Mouse (Mus musculus) liver (tissue): ENCODE results near the gene Pla1a.

ENCODE experiments used
- DNase-seq: peaks from one replicate; pipeline ENCODE4 v3.0.0-alpha.2; 2020; ENCODE audit warnings: mixed read lengths

The Pla1a gene

GRCm38 (mm10) chr16:38385700-38386099 lies 47.2 kb downstream of the Pla1a start:
- DNase-seq, result no peak

- no peak for DNase-seq
Observed at GRCm38 (mm10) chr16:38385184-38385634, 47.7 kb downstream of the Pla1a start.

- peak; percentile 56 for DNase-seq
Observed at GRCm38 (mm10) chr16:38383683-38384082, 49.3 kb downstream of the Pla1a start.

GRCm38 (mm10) chr16:38379926-38380325 lies 53.0 kb downstream of the Pla1a start:
- DNase-seq, result no peak

GRCm38 (mm10) chr16:38379493-38379892 lies 53.5 kb downstream of the Pla1a start:
- DNase-seq, result no peak

GRCm38 (mm10) chr16:38379088-38379487 lies 53.9 kb downstream of the Pla1a start:
- DNase-seq, result no peak

- DNase-seq, result no peak
Observed at GRCm38 (mm10) chr16:38378591-38378990, 54.4 kb downstream of the Pla1a start.

GRCm38 (mm10) chr16:38377546-38377945 lies 55.4 kb downstream of the Pla1a start:
- DNase-seq, result no peak

- no peak for DNase-seq
Observed at GRCm38 (mm10) chr16:38376841-38377249, 56.1 kb downstream of the Pla1a start.

GRCm38 (mm10) chr16:38376163-38376840 lies 56.6 kb downstream of the Pla1a start:
- DNase-seq, result peak; percentile 66

- no peak for DNase-seq
Observed at GRCm38 (mm10) chr16:38375182-38375581, 57.8 kb downstream of the Pla1a start.

- DNase-seq, result peak; percentile 78
Observed at GRCm38 (mm10) chr16:38374379-38375140, 58.4 kb downstream of the Pla1a start.

GRCm38 (mm10) chr16:38373941-38374340 lies 59.0 kb downstream of the Pla1a start:
- DNase-seq, result no peak

- no peak for DNase-seq
Observed at GRCm38 (mm10) chr16:38373439-38373838, 59.5 kb downstream of the Pla1a start.

- DNase-seq, result no peak
Observed at GRCm38 (mm10) chr16:38372876-38373275, 60.1 kb downstream of the Pla1a start.

GRCm38 (mm10) chr16:38371705-38372296 lies 61.1 kb downstream of the Pla1a start:
- peak; percentile 86 for DNase-seq

GRCm38 (mm10) chr16:38370633-38371374 lies 62.1 kb downstream of the Pla1a start:
- no peak for DNase-seq

GRCm38 (mm10) chr16:38369992-38370484 lies 62.9 kb downstream of the Pla1a start:
- no peak for DNase-seq

- no peak for DNase-seq
Observed at GRCm38 (mm10) chr16:38369431-38369830, 63.5 kb downstream of the Pla1a start.

GRCm38 (mm10) chr16:38369000-38369399 lies 63.9 kb downstream of the Pla1a start:
- DNase-seq, result no peak

- peak; percentile 56 for DNase-seq
Observed at GRCm38 (mm10) chr16:38368336-38368735, 64.6 kb downstream of the Pla1a start.

GRCm38 (mm10) chr16:38366231-38366630 lies 66.7 kb downstream of the Pla1a start:
- no peak for DNase-seq

GRCm38 (mm10) chr16:38365390-38365789 lies 67.6 kb downstream of the Pla1a start:
- no peak for DNase-seq
